Mouse (Mus musculus): Measurements from ENCODE around the gene Sema3d.

The Sema3d gene

GRCm38 (mm10) chr5:12383133-12383959, at the start of gene Sema3d:
Gene Sema3d (plus strand): TSS chr5:12383385.
- no peak for DNase-seq

- no peak for DNase-seq
Measured at GRCm38 (mm10) chr5:12377261-12377660, 5.9 kb upstream of the Sema3d start.

GRCm38 (mm10) chr5:12378900-12379299, 4.3 kb upstream of the Sema3d start:
- DNase-seq, result no peak

- no peak for DNase-seq
Measured at GRCm38 (mm10) chr5:12382010-12382409, 1.2 kb upstream of the Sema3d start.

GRCm38 (mm10) chr5:12383960-12384285, 738 bp downstream of the Sema3d start:
- DNase-seq, result no peak

GRCm38 (mm10) chr5:12392667-12393066, 9.5 kb downstream of the Sema3d start:
- no peak for DNase-seq

GRCm38 (mm10) chr5:12399271-12399670, 16.1 kb downstream of the Sema3d start:
- no peak for DNase-seq

DNA sequence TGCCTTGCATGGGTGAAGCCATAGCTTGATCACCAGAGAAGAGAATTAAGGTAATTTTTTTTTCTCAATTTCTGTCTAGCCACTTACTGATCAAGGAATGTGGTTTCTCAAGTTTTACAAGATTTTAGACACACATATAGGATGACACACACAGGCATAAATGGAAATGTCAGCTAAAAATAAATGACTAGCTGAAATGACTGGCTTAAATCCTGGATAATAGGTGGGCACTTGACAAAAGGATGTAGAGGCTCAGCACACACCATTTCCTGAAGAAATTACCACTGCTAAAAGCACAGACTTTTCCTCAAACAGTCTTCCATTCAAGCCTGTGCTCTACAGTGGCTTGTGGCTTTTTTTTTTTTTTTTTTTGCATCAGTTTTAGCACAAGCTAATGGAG, 21.0 kb downstream of the Sema3d start:
- DNase-seq, result no peak

GRCm38 (mm10) chr5:12412595-12412994, 29.4 kb downstream of the Sema3d start:
- no peak for DNase-seq

- no peak for DNase-seq
Measured at GRCm38 (mm10) chr5:12423264-12423663, 40.1 kb downstream of the Sema3d start.

GRCm38 (mm10) chr5:12441737-12442136, 58.6 kb downstream of the Sema3d start:
- DNase-seq, result no peak

- no peak for DNase-seq
Measured at GRCm38 (mm10) chr5:12442176-12443105, 59.3 kb downstream of the Sema3d start.

DNA sequence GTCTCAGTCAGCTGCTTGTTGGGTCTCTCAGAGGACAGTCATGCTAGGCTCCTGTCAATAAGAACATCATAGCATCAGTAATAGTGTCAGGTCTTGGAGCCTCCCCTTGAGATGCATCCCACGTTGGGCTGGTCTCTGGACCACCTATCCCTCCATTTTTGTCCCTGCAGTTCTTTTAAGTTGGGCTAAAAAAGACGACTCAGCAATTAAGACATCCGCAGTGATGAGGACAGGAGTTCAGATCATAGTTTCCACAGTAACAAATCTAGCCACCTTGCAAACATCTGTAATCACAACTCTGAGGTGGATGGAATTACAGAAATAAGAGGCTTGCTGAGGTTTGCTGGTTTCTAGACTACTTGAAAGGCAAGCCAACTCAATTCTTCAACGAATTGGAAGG, 67.9 kb downstream of the Sema3d start:
- no peak for DNase-seq

- no peak for DNase-seq
Measured at GRCm38 (mm10) chr5:12454946-12455345, 71.8 kb downstream of the Sema3d start.

DNA sequence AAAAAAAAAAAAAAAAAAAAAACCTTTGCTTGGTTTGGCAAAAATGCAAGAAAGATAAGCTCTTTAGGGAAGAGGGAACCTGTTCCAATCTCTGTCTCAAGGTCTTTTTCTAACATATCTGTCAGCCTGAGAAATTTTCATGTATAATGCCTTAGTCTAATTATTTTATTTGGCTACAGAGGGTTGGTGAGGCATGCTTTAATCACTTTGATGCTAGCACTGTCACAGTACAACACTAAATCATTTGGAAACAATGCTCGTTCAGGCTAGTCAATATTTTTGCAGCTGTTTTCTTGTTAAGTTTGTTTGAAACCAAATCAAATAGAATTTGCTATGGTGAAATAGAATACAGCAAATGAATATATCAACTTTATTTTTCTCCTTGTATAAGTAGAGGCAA, 74.3 kb downstream of the Sema3d start:
- no peak for DNase-seq

DNA sequence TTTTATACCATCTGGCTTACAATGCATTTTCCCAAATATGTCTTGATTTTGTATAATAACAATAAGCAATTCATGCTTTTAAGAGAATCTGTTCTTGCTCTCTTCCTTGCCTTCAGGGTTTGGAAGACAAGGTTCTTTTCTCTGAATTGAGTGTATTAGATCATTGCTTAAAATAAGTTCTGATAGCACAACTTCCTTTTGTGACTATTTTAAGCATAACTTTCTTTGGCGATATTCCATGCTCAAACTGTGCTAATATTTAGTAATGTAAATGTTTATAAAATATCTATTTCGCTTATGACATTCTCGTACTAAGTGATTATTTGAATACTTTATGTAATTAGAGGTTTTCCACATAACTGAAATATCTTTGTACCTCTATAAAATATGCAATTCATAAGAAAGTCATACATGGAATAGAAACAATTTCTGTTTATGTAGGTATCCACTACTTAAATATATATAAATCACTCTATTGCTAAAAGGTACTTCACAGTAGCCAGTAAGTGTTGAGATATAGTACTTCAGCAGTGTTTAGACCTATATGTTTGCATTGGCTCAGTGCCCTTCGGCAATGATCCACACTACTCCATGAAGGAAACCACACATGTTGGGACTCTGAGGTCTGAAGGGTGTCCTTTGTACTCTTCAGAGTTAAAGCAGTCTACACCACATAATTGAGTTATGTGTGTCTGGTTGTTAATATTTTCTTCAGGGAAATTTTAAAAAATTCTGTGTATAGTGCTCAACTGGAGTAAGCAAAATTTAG, 84.6 kb downstream of the Sema3d start:
- no peak for DNase-seq

- DNase-seq, result no peak
Measured at GRCm38 (mm10) chr5:12474904-12475638, 91.9 kb downstream of the Sema3d start.

DNA sequence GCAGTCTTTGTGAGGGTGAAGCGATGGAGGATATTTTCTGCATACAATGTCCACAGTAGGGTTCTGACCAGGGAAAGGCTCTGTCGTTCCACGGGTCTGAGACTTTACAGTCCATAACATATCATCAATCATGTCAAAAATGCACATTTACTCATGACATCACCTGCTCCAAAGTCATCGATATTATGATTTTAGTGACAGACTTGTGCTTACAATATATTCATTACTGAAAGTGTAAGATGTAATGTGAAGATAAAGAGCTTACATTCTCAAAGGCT, 92.4 kb downstream of the Sema3d start:
- DNase-seq, result no peak

DNA sequence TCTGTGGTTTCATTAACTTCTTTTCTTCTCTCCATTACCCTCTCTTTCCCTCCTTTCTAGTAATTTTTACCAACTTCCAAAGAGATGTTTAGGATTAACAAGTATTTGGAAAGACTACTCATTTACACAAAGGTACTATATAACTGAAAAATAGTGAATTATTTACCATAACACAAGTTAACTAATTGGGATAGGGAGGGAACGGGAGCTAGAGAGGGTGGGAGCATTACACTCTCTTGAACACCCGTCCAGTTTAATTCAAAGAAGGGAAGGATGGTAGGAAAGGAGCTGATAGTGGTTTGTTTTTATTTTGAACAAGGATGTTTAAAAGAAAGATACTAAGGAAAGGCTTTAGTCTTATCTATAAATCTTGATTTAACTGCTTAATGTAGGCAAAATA, 104.7 kb downstream of the Sema3d start:
- DNase-seq, result no peak

DNA sequence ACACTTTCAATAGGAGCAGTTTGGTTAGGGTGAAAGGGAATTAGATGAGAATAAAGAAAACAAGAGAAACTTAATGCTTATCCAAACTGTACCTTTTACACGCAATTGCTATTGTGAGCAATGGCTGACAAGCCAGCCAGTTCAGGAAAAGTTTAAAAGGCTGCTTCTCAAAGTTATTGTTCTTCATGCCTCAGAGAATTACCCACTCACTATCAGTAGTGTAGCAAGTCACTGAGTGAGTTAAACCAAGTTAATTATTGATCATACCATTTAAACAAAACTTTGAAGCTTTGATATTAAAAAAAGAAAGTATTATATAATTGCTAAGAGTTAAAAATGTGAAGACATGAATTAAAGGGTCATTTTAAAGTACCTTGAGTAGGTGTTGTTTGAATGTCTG, 108.5 kb downstream of the Sema3d start:
- DNase-seq, result no peak

DNA sequence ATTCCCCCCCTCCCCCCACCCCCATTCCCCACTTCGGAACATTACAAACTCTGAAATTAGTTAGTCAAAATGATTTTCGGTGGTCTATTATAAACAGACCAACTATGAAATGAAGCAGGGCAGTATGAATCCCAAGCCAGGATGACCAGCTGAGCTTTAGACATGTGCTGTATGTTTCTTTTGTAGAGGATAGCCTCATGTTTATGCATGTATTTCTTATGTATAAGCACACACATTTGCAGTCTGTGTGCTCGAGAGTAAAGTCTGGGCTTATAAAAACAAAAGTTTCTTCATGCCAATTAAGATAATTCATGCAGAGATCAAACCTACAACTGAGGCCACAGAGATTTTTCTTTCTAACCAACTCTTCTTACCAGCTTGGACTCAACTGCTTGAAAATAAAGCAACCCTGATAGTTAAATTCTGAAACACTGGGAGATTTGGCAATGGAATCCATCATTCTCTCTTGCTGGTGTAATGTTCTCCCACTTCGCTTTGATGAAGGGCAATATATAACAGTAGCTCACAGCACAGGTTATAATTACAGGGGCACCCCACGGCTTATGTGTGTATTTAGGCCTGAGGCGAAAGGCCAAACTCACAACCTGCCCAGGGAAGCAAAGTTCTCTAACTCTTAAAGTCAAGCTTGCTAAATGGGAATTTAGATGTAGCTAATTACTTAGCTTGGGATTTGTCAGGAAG, 115.2 kb downstream of the Sema3d start:
- no peak for DNase-seq

- no peak for DNase-seq
Measured at GRCm38 (mm10) chr5:12499037-12499436, 115.9 kb downstream of the Sema3d start.
